Mouse (Mus musculus) lung, postnatal 0 days (tissue): ENCODE data around the gene Ntf5. TPM values are rescaled to one million over a fixed set of nuclear protein-coding genes. Genes with fewer than 3 reads are reported as not detected.

Experiments
- ATAC-seq: fragments of 200-750 bp; cut with Nextera tagmentation; 2 replicates; pipeline ENCODE4 v1.8.0; 2017; ENCODE audit warnings: moderate library complexity
- DNase-seq: peaks from one replicate; pipeline ENCODE4 v3.0.0-alpha.2; 2016; ENCODE audit warnings: low spot score
- H3K27ac ChIP-seq: fragments of 300-500 bp; sonication (generic); 2 replicates; pipeline ENCODE4 v1.5.1; 2014; ENCODE audit warnings: antibody characterized with exemption, mild to moderate bottlenecking, low read length, mixed read lengths
- H3K27me3 ChIP-seq: fragments of 300-500 bp; sonication (generic); replicated peaks from 2 replicates; pipeline ENCODE4 v1.6.1; 2014; ENCODE audit warnings: low read length, mixed read lengths; ENCODE audit not compliant: insufficient read depth
- H3K36me3 ChIP-seq: fragments of 300-500 bp; sonication (generic); 2 replicates; pipeline ENCODE4 v1.6.1; 2014; ENCODE audit warnings: low read length, mixed read lengths; ENCODE audit not compliant: insufficient read depth
- H3K4me1 ChIP-seq: fragments of 300-500 bp; sonication (generic); 2 replicates; pipeline ENCODE4 v1.6.1; 2014; ENCODE audit warnings: antibody characterized with exemption, low read depth, low read length, mixed read lengths; ENCODE audit not compliant: insufficient read depth
- H3K4me2 ChIP-seq: fragments of 300-500 bp; sonication (generic); replicated peaks from 2 replicates; pipeline ENCODE4 v1.6.1; 2014; ENCODE audit warnings: low read depth, mild to moderate bottlenecking, low read length, moderate library complexity, mixed read lengths
- H3K4me3 ChIP-seq: fragments of 300-500 bp; sonication (generic); 2 replicates; pipeline ENCODE4 v1.5.1; 2014; ENCODE audit warnings: low read depth, low read length
- H3K9ac ChIP-seq: fragments of 300-500 bp; sonication (generic); replicated peaks from 2 replicates; pipeline ENCODE4 v1.6.1; 2014; ENCODE audit warnings: low read depth, mild to moderate bottlenecking
- H3K9me3 ChIP-seq: fragments of 300-500 bp; sonication (generic); 2 replicates; pipeline ENCODE4 v1.6.1; 2016; ENCODE audit warnings: low read length, mixed read lengths
- CTCF ChIP-seq: IDR thresholded peaks from 2 replicates; pipeline ENCODE4 v1.5.1; 2016; ENCODE audit warnings: antibody characterized with exemption, mild to moderate bottlenecking
- EP300 ChIP-seq: IDR thresholded peaks from 2 replicates; pipeline ENCODE4 v1.6.1; 2016; ENCODE audit warnings: antibody characterized with exemption, mild to moderate bottlenecking, control low read depth
- WGBS: fragments of 180-500 bp; shearing (Covaris S2); extraction: QIAGEN DNeasy Blood & Tissue Kit; methylation state at CpG from one replicate; pipeline ENCODE4 v1.1.7; 2014; 5-methylcytosine and 5-hydroxymethylcytosine counted together
- polyA plus RNA-seq: library from polyadenylated mRNA; unstranded; fragments of >200 nt; fragmentation: Nextera tagmentation; extraction: Ambion mirVana; gene quantifications from 2 replicates; pipeline ENCODE4 v1.2.1, GENCODE M21; 2015

Gene Ntf5
- polyA plus RNA-seq, 1 experiment from 2014 or later = 7.1 TPM

DNA sequence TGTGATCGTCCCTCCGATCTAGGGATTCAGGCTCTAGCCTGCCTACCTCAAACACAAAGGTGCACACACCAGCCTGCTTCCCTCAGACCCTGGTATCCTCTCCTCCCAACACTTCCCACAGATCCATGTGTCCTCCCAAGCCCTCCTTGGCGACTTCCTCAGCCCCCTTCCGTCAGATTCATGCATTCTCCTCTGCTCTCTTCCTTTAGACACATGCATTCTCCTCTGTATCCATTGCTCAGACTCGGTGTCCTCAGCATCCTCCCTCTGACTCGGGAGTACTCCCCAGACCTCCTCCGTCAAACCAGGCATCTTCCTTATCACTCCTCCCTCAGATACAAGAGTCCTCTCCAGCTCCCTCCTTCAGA is 20.3 kb downstream of the Ntf5 start:
- DNase-seq (no peak), ATAC-seq (no peak)
- Histone ChIP-seq H3K36me3 (peaks cover 6% of the 10 kb centered on the region), H3K4me3 (peak overlapping the region; percentile 55), H3K4me1 (peaks cover 26% of the 10 kb centered on the region; the same call in 1 of the 2 replicates), H3K4me2 (peak overlapping the region; percentile 86), H3K27me3 (no peaks in the 10 kb centered on the region), H3K9me3 (no peaks in the 10 kb centered on the region), H3K9ac (peak overlapping the region; percentile 55), H3K27ac (peak overlapping the region; percentile 72)
- TF ChIP-seq EP300 (no peak), CTCF (no peak)
- WGBS = 0% methylated on average over 7 of the region's 7 CpGs

DNA sequence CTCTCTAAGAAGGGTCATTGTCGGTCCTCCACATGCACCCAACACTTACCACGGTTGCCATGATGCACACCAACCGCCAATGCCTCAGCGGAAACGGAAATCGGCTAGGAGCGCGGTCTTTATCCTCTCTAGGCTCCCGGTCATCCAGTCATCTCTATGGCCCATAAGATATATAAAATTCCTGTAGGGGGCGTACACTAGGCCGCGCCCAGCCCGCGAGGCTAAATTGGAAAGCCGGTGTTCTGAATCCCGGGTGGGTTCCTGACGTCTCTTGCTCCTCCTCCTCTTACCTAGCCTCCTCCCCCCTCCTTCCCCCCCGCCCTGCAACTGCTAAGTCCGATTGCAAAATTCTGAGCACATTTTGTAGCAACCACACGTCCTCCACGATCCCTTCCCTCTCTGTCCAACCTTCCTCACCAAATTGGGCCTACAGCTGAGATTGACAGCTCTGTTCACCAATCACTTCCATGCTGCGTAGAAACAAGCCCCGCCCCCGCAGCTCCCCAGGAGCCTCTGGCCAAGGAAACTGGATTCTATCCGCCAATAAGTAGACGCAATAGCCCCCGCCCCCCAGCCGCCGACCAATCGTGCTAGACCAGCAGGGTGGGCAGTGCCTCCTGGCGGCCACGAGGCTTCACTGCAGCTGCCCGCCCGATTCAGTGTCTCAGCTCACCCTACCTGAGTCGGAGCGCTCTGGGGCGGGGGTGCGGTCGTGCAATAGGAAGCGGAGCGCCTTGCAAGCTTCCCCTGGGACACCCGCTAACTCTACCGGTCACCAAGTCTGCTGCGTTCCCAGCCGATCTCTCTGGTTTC is 20.9 kb downstream of the Ntf5 start, which contains the start of gene Gys1:
Gys1 (plus strand) TSS at position 642 of the 813 bp plus-strand sequence.
- WGBS = under 1% methylated on average over 45 of the region's 45 CpGs
- Histone ChIP-seq H3K4me2 (peak within 1 kb of the TSS; percentile 86), H3K36me3 (peaks cover under 1% of the 10 kb centered on the region; the same call in 1 of the 2 replicates), H3K4me1 (peaks cover 26% of the 10 kb centered on the region; the same call in 1 of the 2 replicates), H3K27ac (peak within 1 kb of the TSS; percentile 91), H3K9me3 (no peaks in the 10 kb centered on the region), H3K9ac (peak within 1 kb of the TSS; percentile 64), H3K4me3 (peak within 1 kb of the TSS; percentile 63), H3K27me3 (no peaks in the 10 kb centered on the region)
- TF ChIP-seq EP300 (peak; percentile 81), CTCF (peak; percentile 98)
- DNase-seq (peak; percentile 100), ATAC-seq (peak; percentile 96)

DNA sequence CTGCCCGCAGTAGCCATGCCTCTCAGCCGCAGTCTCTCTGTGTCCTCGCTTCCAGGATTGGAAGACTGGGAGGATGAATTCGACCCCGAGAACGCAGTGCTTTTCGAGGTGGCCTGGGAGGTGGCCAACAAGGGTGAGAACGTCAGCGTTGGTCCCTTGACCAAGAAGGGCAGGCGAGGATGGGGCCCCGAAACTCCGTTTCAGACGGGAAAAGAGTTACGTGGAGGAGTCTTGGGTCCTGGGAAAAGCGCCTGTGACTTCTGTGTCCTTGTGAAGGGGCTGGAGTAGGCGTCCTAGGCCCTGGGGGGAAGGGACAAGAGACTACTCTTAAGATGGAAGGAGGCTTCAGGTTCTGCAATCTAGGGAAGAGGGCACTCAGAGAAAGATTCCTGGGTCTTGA is 21.5 kb downstream of the Ntf5 start:
- Histone ChIP-seq H3K9ac (peak overlapping the region; percentile 64), H3K4me1 (peaks cover 26% of the 10 kb centered on the region; the same call in 1 of the 2 replicates), H3K27ac (peak overlapping the region; percentile 91), H3K4me3 (peak overlapping the region; percentile 63), H3K36me3 (no peaks in the 10 kb centered on the region), H3K4me2 (peak overlapping the region; percentile 82), H3K27me3 (no peaks in the 10 kb centered on the region), H3K9me3 (no peaks in the 10 kb centered on the region)
- DNase-seq = peak; percentile 65
- peak; percentile 8; the same call in 1 of the 2 replicates for ATAC-seq
- TF ChIP-seq EP300 = peak; percentile 24; the same call in 1 of the 2 replicates
- no peak for TF ChIP-seq CTCF
- 3% methylated on average over 16 of the region's 16 CpGs for WGBS

DNA sequence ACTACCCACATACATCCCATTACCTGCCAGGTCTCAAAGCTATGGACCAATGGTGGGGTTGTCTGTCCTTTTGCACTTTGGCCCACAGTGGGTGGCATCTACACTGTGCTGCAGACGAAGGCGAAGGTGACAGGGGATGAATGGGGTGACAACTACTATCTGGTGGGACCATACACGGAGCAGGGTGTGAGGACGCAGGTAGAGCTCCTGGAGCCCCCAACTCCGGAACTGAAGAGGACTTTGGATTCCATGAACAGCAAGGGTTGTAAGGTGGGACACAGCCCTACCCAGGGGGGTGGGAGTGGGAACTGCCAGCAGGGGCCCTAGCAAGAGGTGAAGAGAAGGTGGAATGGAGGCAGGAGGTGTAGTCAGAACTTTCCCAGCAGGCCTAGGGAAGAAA is 22.9 kb downstream of the Ntf5 start:
- no peak for ATAC-seq
- H3K4me2 ChIP-seq = peak overlapping the region; percentile 82; the same call in 1 of the 2 replicates
- DNase-seq = no peak
- no peak overlapping the region for H3K27ac ChIP-seq
- H3K4me3 ChIP-seq = no peak overlapping the region
- no peaks in the 10 kb centered on the region for H3K27me3 ChIP-seq
- no peak for TF ChIP-seq EP300
- no peak for TF ChIP-seq CTCF
- H3K9ac ChIP-seq = no peak overlapping the region; the same call in 1 of the 2 replicates
- peaks cover 26% of the 10 kb centered on the region; the same call in 1 of the 2 replicates for H3K4me1 ChIP-seq
- no peaks in the 10 kb centered on the region for H3K36me3 ChIP-seq
- 76% methylated on average over 5 of the region's 5 CpGs for WGBS
- H3K9me3 ChIP-seq = no peaks in the 10 kb centered on the region

DNA sequence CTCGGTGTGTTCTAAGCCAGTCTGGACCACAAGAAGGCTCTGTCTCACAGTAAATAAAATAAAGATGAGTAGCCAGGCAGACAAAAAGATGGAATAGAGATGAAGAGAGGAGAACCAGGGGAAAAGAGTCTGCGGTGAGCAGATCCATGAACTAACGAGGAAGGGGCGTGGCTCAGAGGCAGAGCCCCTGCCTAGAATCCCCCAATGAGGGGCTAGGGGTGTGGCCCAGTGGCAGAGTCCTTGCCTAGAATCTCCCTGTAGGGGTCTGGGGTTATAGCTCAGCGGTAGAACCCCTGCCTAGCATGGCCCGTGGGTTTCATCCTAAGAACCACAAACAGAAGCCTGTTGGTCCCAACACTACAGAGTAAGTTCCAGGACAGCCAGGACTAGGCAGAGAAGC is 23.6 kb downstream of the Ntf5 start:
- no peak overlapping the region for H3K4me2 ChIP-seq
- no peak for ATAC-seq

DNA sequence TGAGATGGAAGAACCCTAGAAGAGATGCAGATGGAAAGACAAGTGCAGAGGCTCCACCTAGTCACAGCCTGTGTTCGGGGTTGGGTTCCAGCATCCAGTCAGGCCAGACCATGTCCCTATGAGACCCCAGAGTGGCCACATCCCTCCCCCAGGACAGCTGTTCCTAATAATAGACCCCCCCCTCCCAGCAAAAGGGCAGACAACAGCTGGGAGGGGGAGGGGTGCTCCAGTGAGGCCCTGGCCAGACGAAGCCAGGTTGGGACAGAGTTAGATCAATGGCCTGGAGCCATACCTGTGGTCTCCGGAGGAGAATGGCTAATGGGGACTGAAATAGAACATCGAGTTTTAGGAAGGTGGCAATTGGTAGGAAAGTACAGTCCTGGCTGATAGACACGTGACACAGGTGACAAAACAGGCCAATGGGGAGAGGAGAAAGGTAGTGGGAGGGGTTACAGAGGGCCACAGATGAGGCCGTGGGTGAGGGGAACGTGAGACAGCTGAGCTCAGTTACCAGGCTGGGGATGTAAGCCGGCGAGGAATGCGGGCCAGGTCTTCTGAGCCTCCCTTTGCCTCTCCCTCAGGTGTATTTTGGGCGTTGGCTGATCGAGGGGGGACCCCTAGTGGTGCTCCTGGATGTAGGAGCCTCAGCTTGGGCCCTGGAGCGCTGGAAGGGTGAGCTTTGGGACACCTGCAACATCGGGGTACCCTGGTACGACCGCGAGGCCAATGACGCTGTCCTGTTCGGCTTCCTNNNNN is 24.2 kb downstream of the Ntf5 start, which contains the start of gene Ruvbl2:
Ruvbl2 (minus strand) TSS at position 576 of the 756 bp plus-strand sequence.
- TF ChIP-seq CTCF (peak; percentile 60), EP300 (no peak)
- Histone ChIP-seq H3K4me2 (peak within 1 kb of the TSS; percentile 30; the same call in 1 of the 2 replicates), H3K4me1 (peaks cover 26% of the 10 kb centered on the region; the same call in 1 of the 2 replicates), H3K4me3 (no peak within 1 kb of the TSS), H3K9ac (no peak within 1 kb of the TSS), H3K36me3 (no peaks in the 10 kb centered on the region), H3K27ac (no peak within 1 kb of the TSS), H3K9me3 (no peaks in the 10 kb centered on the region), H3K27me3 (no peaks in the 10 kb centered on the region)
- DNase-seq (peak; percentile 65), ATAC-seq (no peak)
- WGBS = 29% methylated on average over 19 of the region's 19 CpGs

More for the DNA sequence above, 23.6 kb downstream of the Ntf5 start:
- no peaks in the 10 kb centered on the region for H3K27me3 ChIP-seq
- WGBS = 49% methylated on average over 6 of the region's 6 CpGs
- H3K4me1 ChIP-seq = peaks cover 26% of the 10 kb centered on the region; the same call in 1 of the 2 replicates
- H3K4me3 ChIP-seq = no peak overlapping the region
- H3K27ac ChIP-seq = no peak overlapping the region
- H3K36me3 ChIP-seq = no peaks in the 10 kb centered on the region
- TF ChIP-seq EP300 (no peak), CTCF (no peak)
- no peak overlapping the region for H3K9ac ChIP-seq
- no peaks in the 10 kb centered on the region for H3K9me3 ChIP-seq
- peak; percentile 5 for DNase-seq
